Mouse (Mus musculus) lung, adult 2 months (tissue): ENCODE results near the gene Bcl11b.

Experiments used
- CTCF ChIP-seq: fragments of 200-500 bp; IDR thresholded peaks from 2 replicates; pipeline ENCODE4 v1.5.1; 2011; ENCODE audit warnings: mild to moderate bottlenecking, low read length, control low read depth; ENCODE audit not compliant: insufficient read depth
- POLR2A ChIP-seq: fragments of 200-500 bp; IDR thresholded peaks from 2 replicates; pipeline ENCODE4 v1.6.1; 2011; ENCODE audit warnings: low read depth, mild to moderate bottlenecking, control low read depth, low read length, borderline replicate concordance; ENCODE audit errors: extremely low read depth

GRCm38 (mm10) chr12:107950667-107951179 is 52.7 kb downstream of the Bcl11b start:
- TF ChIP-seq CTCF (no peak), POLR2A (no peak)
